Mouse (Mus musculus): ENCODE measurements at regions not wholly inside any gene's neighbourhood (a gene's known extent, or its start where the extent isn't known, plus 50 kb on each side); places are given as distances from the start of the nearest gene placed in this dataset.
A peak's percentile ranks its signal among the peaks of the same experiment; 100 is the strongest.

GRCm38 (mm10) chr3:66430187-66430586 is 133.6 kb upstream of the Veph1 start:
- no peak for DNase-seq (ENCODE audit: low read depth, low spot score)

GRCm38 (mm10) chr3:66422445-66423037 is 125.9 kb upstream of the Veph1 start:
- DNase-seq (ENCODE audit: low read depth, low spot score) = no peak

GRCm38 (mm10) chr3:66410706-66411277 is 114.2 kb upstream of the Veph1 start:
- DNase-seq (ENCODE audit: low read depth, low spot score) = peak; percentile 72

GRCm38 (mm10) chr3:66408791-66409190 is 112.2 kb upstream of the Veph1 start:
- DNase-seq (ENCODE audit: low read depth, low spot score) = no peak

- DNase-seq (ENCODE audit: low read depth, low spot score) = peak; percentile 22
Measured at GRCm38 (mm10) chr3:66405645-66406044, 109.0 kb upstream of the Veph1 start.

GRCm38 (mm10) chr3:66403707-66404106 is 107.1 kb upstream of the Veph1 start:
- peak; percentile 55 for DNase-seq (ENCODE audit: low read depth, low spot score)

GRCm38 (mm10) chr3:66400791-66401568 is 104.3 kb upstream of the Veph1 start:
- no peak for DNase-seq (ENCODE audit: low read depth, low spot score)

GRCm38 (mm10) chr3:66398214-66399150 is 101.8 kb upstream of the Veph1 start:
- DNase-seq (ENCODE audit: low read depth, low spot score) = peak; percentile 61

GRCm38 (mm10) chr3:66375088-66375910 is 78.7 kb upstream of the Veph1 start:
- DNase-seq (ENCODE audit: low read depth, low spot score) = no peak

- DNase-seq (ENCODE audit: low read depth, low spot score) = no peak
Measured at GRCm38 (mm10) chr3:66374603-66375002, 78.0 kb upstream of the Veph1 start.

GRCm38 (mm10) chr3:66373807-66374575 is 77.4 kb upstream of the Veph1 start:
- DNase-seq (ENCODE audit: low read depth, low spot score) = no peak
